ENCODE assay signal across 9 mouse cellular contexts in the genomic region with DNA sequence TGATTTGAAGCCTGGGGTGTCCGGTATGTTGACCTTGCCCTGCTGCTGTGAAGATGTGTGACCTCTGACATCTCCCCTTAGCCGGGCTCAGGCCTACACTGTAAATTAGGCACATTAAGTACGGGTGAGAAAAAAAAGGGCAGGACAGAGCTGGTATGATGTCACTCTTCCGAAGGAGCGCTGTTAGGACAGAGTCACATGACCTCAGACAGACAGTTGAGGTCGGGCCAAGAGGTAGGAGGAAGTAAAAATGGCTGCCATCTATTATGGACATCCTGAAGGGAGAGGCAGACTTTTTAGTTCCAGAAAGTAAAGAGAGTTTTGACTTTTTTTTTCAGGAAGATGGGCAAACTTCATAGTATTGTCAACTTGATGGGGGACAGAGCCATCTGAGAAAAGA.
"Had no signal": no experiment of that assay in that cellular context is flagged by ENCODE, and none has a peak within 500 bp of the region (broad histone marks: within the 10 kb centered on the region; RNA-seq: fewer than 3 reads in every experiment).

No protein-coding gene starts in this region.

- H3K4me2 ChIP-seq: limb, embryonic 13.5 days; midbrain, embryonic 13.5 days; neural tube, embryonic 13.5 days had no signal

- DNase-seq: kidney, postnatal 10 days; kidney, postnatal 4 days; lung, adult 18-20 months; right cerebral cortex, postnatal 14 days had no signal

- ATAC-seq: midbrain, embryonic 13.5 days had no signal

- H3K36me3 ChIP-seq: limb, embryonic 13.5 days; midbrain, embryonic 13.5 days had no signal

- H3K4me3 ChIP-seq: layer of hippocampus, adult 2 months; limb, embryonic 13.5 days; midbrain, embryonic 13.5 days; neural tube, embryonic 13.5 days had no signal

- H3K9me3 ChIP-seq: limb, embryonic 13.5 days; midbrain, embryonic 13.5 days; neural tube, embryonic 13.5 days had no signal

- H3K9ac ChIP-seq: limb, embryonic 13.5 days; liver, embryonic 14.5 days; midbrain, embryonic 13.5 days; neural tube, embryonic 13.5 days had no signal

- H3K27ac ChIP-seq: layer of hippocampus, adult 2 months; limb, embryonic 13.5 days; liver, embryonic 14.5 days had no signal
